Mouse (Mus musculus) heart, postnatal 36 days (tissue): Measurements from ENCODE around the gene Rpl41. TPM values are rescaled to one million over a fixed set of nuclear protein-coding genes. Genes with fewer than 3 reads are reported as not detected.
"Not testable (repeated sequence)": the region's sequence is repeated elsewhere in the genome, so short reads cannot be mapped to it uniquely, and the experiment has no call there.

Source experiments
- DNase-seq, 2 experiments: peaks; one replicate each; pipeline ENCODE4 v3.0.0; 2021 to 2022
- intact Hi-C: fragments of 180-260 bp; cut with DNase I; formaldehyde crosslinking; loops from one replicate; pipeline ENCODE4 v1.15.1; 2025
- total RNA-seq, 2 experiments: library from RNA; stranded (reverse); gene quantifications; 2 replicates each; pipeline ENCODE4 v1.2.3; 2021

Gene Rpl41
- total RNA-seq, 2 experiments from 2014 or later: 1,509 to 1,535 TPM

DNA sequence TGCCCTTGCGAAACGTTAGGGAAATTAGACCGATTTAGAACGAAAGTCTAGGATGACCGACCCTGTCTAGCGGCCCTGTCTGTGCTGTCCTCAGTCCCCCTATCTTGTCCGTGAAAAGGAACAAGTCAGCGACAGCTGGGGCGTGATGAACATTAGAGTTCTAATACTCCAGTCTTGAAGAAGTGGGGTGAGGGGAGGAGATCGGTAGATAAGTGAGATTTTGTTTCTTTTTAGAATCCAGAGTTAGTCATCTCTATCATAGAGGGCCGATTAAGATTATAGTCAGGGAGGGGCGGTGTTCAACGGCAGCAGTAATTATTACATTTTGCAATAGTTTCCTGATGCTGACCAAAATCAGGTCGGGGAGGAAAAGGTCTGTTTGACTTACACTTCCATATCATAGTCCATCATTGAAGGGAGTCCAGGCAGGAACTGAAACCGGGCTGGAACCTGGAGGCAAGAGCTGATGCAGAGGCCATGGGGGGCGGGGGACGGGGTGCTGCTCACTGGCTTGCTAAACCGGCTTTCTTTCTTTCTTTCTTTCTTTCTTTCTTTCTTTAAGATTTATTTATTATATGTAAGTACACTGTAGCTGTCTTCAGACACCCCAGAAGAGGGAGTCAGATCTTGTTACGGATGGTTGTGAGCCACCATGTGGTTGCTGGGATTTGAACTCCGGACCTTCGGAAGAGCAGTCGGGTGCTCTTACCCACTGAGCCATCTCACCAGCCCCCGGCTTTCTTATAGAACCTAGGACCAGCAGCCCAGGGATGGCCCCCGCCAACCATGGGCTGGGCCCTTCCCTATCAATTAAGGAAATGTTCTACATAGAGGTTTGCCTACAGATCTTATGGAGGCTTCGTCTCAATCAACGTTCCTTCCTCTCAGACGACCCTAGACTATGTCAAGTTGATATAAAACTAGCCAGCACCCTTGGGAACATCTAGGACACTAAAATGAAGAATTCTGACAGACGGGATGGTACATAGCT lies 22.4 kb downstream of the Rpl41 start:
- no peak for DNase-seq
- intact Hi-C loops: loop anchor here (5.0 kb wide), 1 partner anchor 34 kb away; the partner anchor contains the start of gene Myl6

DNA sequence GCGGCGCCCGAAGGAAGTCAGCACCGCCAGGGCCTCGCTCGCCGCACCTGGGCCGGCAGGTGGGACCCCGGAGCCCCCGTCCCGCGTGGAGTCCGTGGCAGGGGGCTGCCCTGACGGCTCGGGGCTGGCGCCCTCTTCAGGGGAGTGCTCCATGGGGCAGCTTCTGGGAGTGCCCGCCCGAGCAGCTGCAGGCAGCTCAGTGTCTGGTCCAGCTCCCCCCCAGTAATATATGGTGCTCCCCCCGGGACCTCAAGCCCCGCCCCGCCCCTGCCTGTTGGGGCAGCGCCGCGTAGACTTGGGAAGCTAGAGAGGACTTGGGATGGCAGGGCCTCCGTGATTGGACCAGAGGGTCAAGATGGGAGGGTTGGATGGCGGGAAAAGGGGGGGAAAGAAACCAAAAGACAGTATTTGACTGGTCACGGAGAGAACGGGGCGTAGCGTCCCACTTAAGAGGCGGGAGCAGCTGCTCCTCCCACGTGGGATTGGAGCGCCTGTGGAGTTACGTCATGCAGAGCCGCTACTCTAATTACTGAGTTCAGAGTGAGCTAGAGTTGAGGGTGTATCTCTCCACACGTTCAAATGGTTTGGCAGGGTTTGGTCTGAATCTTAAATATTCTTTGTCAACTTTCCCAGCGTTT lies 23.3 kb downstream of the Rpl41 start, which contains the start of gene Esyt1:
Esyt1 (minus strand) TSS at position 201 of the 638 bp plus-strand sequence.
- peak; percentile 87 to 91 for DNase-seq
- intact Hi-C loops: loop anchor here (2.0 to 5.0 kb wide), 2 partner anchors 23 to 33 kb away; partner anchors contain the start of gene Myl6

- DNase-seq: peak; percentile 61 to 64
- intact Hi-C loops: loop anchor here (2.0 to 5.0 kb wide), 2 partner anchors 22 to 33 kb away; partner anchors contain the start of gene Myl6
Measured at GRCm38 (mm10) chr10:128524732-128525662, 24.1 kb downstream of the Rpl41 start.

- intact Hi-C loops: loop anchor here (2.0 kb wide), 1 partner anchor 21 kb away; no protein-coding TSS in a partner anchor
- DNase-seq: no peak
Measured at GRCm38 (mm10) chr10:128524111-128524731, 24.9 kb downstream of the Rpl41 start.

- no peak for DNase-seq
- intact Hi-C loops: no loop called here
Measured at GRCm38 (mm10) chr10:128522351-128522750, 26.8 kb downstream of the Rpl41 start.

DNA sequence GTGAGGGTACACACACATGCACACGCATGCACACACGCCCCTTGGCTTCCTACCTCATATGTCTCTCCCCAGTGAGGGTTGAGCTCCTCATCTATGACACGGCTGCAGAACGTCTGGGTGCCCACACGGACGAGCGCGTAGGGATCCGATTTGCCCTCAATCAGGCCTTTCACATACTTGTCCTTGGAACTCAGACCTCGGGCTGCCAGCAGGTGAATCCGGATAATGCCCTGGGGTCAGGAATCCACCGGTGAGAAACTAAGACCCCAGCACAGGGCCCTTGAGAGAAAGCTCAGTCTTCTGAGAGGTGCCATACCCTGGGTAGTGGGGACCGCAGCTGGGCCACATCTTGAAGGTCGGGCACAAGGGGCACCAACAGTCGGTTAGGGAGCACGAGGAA lies 28.5 kb downstream of the Rpl41 start:
- DNase-seq: no peak
- intact Hi-C loops: no loop called here

DNA sequence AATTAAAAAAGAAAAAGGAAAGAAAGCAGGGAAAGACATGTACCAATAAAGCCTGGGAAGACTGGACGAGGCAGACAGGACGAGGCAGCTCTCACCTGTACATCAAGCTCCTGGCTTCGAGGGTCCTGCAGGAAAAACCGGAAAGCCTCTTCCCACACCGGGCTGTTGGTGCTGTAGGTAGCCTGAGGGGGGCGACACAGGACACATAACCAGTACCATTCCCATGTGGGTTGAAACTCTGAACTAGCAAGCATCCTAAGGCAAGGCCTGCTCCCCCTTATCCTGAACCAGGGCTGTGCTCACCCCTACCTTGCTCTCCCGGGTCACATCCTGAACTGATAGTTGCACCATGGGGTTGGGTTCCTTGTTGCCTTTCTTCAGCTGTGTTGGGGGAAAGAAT lies 30.3 kb downstream of the Rpl41 start:
- peak; percentile 58 to 59 for DNase-seq

DNA sequence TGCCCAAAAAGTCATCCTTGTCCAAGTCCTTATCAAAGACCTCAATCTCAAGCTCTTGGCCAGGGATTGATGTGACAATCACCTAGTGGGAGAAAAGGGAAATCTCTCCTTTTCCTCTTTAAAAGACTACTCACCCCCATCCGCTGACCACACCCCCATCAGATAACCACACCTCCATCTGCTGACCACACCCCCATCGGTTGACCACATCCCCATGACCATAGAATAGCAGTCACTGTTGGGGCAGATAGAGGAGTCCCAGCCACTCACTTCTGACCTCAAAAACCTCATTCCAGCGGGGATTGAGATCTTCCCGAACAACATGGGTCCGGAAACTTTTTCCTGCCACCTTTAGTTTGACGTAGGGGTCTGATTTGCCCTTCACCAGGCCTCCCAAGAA lies 32.4 kb downstream of the Rpl41 start:
- DNase-seq: no peak
- intact Hi-C loops: no loop called here

More for the DNA sequence above, 30.3 kb downstream of the Rpl41 start:
- intact Hi-C loops: loop anchor here (1.0 kb wide), 1 partner anchor 17 kb away; no protein-coding TSS in a partner anchor

DNA sequence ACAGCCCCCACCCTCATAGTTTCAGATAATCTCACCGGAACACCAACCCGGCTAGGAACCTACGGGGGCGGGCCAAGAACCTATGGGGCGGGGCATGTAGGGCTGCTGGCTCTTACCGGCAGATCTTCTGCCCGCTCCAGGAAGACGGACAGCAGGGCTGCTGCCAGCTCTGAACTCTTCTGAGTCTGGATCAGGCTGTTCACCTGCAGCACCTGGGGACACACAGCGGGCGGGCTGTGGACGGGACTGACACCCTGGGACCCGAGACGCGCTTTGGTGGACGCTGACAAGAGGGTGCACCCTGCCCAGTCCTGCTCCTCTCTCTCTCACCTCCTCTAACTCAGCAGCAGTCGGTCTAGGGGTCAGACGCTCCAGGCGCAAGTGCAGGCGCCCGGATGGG lies 33.1 kb downstream of the Rpl41 start:
- intact Hi-C loops: no loop called here
- DNase-seq: no peak

- intact Hi-C loops: no loop called here
- DNase-seq: no peak
Measured at GRCm38 (mm10) chr10:128515044-128515443, 34.1 kb downstream of the Rpl41 start.

- DNase-seq: no peak
- intact Hi-C loops: no loop called here
Measured at GRCm38 (mm10) chr10:128511761-128512160, 37.3 kb downstream of the Rpl41 start.

- intact Hi-C loops: no loop called here
- no peak for DNase-seq
Measured at GRCm38 (mm10) chr10:128511189-128511588, 37.9 kb downstream of the Rpl41 start.

GRCm38 (mm10) chr10:128510301-128510700 lies 38.8 kb downstream of the Rpl41 start:
- no peak for DNase-seq
- intact Hi-C loops: no loop called here

GRCm38 (mm10) chr10:128509831-128510230 lies 39.3 kb downstream of the Rpl41 start:
- intact Hi-C loops: no loop called here
- no peak for DNase-seq

DNA sequence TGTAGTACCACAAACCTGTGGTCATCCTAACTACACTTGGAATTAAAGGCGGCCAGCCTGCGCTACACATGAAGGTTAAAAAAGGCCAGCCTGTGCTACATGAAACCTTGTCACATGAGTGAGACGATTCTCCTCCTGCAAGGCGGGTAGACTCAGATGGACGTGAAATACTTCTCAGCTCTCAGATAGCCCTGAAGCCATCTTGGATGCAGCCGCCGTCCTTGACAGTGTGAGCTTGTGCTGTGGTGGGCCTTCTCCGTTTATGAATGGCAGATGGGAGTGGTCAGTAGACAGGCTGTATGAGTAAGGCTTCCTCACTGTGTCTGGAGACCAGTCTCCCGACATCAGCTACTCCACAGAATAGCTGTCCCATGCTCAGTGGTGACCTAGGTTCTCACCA lies 39.9 kb downstream of the Rpl41 start:
- no peak for DNase-seq
- intact Hi-C loops: no loop called here

DNA sequence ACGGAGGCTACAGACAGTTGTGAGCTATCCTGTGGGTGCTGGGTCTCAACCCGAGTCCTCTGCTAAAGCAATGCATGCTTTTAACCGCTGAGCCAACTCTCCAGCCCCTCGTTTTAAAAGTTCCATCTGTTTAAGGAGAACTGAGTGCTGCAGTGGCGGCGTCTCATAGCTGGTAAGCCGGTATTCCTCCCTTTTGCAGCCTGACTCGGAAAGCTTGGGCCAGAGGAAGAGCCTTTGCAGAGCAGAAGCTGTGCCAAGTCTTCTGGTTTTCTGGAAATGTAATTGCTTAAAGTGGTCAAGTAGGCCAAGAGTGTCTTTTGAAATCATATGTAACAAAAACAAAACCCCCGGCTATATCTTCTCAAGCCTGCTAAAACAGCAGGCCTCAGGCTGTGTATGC lies 40.8 kb downstream of the Rpl41 start:
- intact Hi-C loops: no loop called here

DNA sequence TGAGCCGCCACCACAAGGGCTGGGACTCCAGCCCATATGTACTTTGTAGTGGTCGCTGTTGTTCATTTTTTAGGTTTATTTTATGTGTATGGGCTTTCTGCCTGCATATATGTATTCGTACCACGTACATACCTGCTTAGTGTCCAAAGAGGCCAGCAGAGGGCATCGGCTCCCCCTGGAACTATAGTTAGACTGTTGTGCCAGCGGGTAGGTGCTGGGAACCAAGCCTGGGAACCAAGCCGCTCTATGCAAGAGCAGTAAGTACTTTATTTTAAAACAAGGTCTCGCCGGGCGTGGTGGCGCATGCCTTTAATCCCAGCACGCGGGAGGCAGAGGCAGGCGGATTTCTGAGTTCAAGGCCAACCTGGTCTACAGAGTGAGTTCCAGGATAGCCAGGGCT lies 43.1 kb downstream of the Rpl41 start:
- intact Hi-C loops: no loop called here
- DNase-seq: no peak

More for the DNA sequence above, 40.8 kb downstream of the Rpl41 start:
- DNase-seq: no peak

DNA sequence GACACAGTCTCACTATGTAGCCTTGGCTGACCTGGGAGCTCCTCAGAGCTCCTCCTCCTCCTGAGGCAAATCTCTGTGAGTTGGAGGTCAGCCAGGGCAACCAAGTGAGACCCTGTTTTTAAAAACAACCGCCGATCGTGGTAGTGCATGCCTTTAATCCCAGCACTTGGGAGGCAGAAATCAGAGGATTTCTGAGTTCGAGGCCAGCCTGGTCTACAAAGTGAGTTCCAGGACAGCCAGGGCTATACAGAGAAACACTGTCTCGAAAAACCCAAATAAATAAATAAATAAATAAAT lies 43.8 kb downstream of the Rpl41 start:
- intact Hi-C loops, DNase-seq: not testable (repeated sequence)

GRCm38 (mm10) chr10:128504641-128505370 lies 44.3 kb downstream of the Rpl41 start:
- intact Hi-C loops: no loop called here
- no peak for DNase-seq
